Mouse (Mus musculus) lung, postnatal 0 days (tissue): ENCODE results near the gene Tmem126a. TPM values are rescaled to one million over a fixed set of nuclear protein-coding genes. Genes with fewer than 3 reads are reported as not detected.

Experiments used
- ATAC-seq: fragments of 200-750 bp; cut with Nextera tagmentation; 2 replicates; pipeline ENCODE4 v1.8.0; 2017; ENCODE audit warnings: moderate library complexity
- DNase-seq: peaks from one replicate; pipeline ENCODE4 v3.0.0-alpha.2; 2016; ENCODE audit warnings: low spot score
- H3K27ac ChIP-seq: fragments of 300-500 bp; sonication (generic); 2 replicates; pipeline ENCODE4 v1.5.1; 2014; ENCODE audit warnings: antibody characterized with exemption, mild to moderate bottlenecking, low read length, mixed read lengths
- H3K27me3 ChIP-seq: fragments of 300-500 bp; sonication (generic); replicated peaks from 2 replicates; pipeline ENCODE4 v1.6.1; 2014; ENCODE audit warnings: low read length, mixed read lengths; ENCODE audit not compliant: insufficient read depth
- H3K36me3 ChIP-seq: fragments of 300-500 bp; sonication (generic); 2 replicates; pipeline ENCODE4 v1.6.1; 2014; ENCODE audit warnings: low read length, mixed read lengths; ENCODE audit not compliant: insufficient read depth
- H3K4me1 ChIP-seq: fragments of 300-500 bp; sonication (generic); 2 replicates; pipeline ENCODE4 v1.6.1; 2014; ENCODE audit warnings: antibody characterized with exemption, low read depth, low read length, mixed read lengths; ENCODE audit not compliant: insufficient read depth
- H3K4me2 ChIP-seq: fragments of 300-500 bp; sonication (generic); replicated peaks from 2 replicates; pipeline ENCODE4 v1.6.1; 2014; ENCODE audit warnings: low read depth, mild to moderate bottlenecking, low read length, moderate library complexity, mixed read lengths
- H3K4me3 ChIP-seq: fragments of 300-500 bp; sonication (generic); 2 replicates; pipeline ENCODE4 v1.5.1; 2014; ENCODE audit warnings: low read depth, low read length
- H3K9ac ChIP-seq: fragments of 300-500 bp; sonication (generic); replicated peaks from 2 replicates; pipeline ENCODE4 v1.6.1; 2014; ENCODE audit warnings: low read depth, mild to moderate bottlenecking
- H3K9me3 ChIP-seq: fragments of 300-500 bp; sonication (generic); 2 replicates; pipeline ENCODE4 v1.6.1; 2016; ENCODE audit warnings: low read length, mixed read lengths
- CTCF ChIP-seq: IDR thresholded peaks from 2 replicates; pipeline ENCODE4 v1.5.1; 2016; ENCODE audit warnings: antibody characterized with exemption, mild to moderate bottlenecking
- EP300 ChIP-seq: IDR thresholded peaks from 2 replicates; pipeline ENCODE4 v1.6.1; 2016; ENCODE audit warnings: antibody characterized with exemption, mild to moderate bottlenecking, control low read depth
- WGBS: fragments of 180-500 bp; shearing (Covaris S2); extraction: QIAGEN DNeasy Blood & Tissue Kit; methylation state at CpG from one replicate; pipeline ENCODE4 v1.1.7; 2014; 5-methylcytosine and 5-hydroxymethylcytosine counted together
- polyA plus RNA-seq: library from polyadenylated mRNA; unstranded; fragments of >200 nt; fragmentation: Nextera tagmentation; extraction: Ambion mirVana; gene quantifications from 2 replicates; pipeline ENCODE4 v1.2.1, GENCODE M21; 2015

Gene Tmem126a
- polyA plus RNA-seq, 1 experiment from 2014 or later = 62.6 TPM

DNA sequence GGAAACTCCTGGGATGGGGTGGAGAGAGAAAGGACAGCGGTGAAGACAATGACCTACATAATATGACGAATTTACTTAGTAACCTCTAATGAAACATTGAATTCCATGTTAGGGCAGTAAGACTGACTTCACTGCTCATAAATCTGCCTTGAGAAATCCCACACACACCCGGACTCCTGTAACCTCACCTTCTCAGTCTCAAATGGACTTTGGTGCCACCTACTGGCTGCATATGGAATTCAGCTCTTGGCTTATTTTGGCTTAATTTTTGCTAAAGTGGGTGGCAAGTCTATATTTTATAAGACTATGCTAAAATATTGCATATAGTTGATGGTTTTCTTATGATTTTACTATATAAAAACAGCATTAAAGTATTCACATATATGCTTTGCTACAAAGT lies 47.1 kb downstream of the Tmem126a start:
- Histone ChIP-seq H3K4me3 (no peak overlapping the region), H3K27me3 (no peaks in the 10 kb centered on the region), H3K36me3 (no peaks in the 10 kb centered on the region), H3K4me2 (no peak overlapping the region), H3K4me1 (no peaks in the 10 kb centered on the region), H3K27ac (no peak overlapping the region), H3K9ac (no peak overlapping the region), H3K9me3 (no peaks in the 10 kb centered on the region)
- WGBS = 31% methylated on average over 3 of the region's 3 CpGs
- DNase-seq = peak; percentile 86
- TF ChIP-seq EP300 = no peak
- peak; percentile 90 for TF ChIP-seq CTCF
- peak; percentile 43 for ATAC-seq

Other genes starting within 250 kb of the Tmem126a start
- gene Ccdc83, start 191.5 kb downstream of the Tmem126a start, polyA plus RNA-seq = 0.57 and 0.64 TPM in 2 replicates
- gene Sytl2, start 155.0 kb downstream of the Tmem126a start, polyA plus RNA-seq = 7.4 and 8.0 TPM in 2 replicates
- 1.2 and 1.4 TPM in 2 replicates for gene Ccdc89, start 30.7 kb downstream of the Tmem126a start, polyA plus RNA-seq
- 23.7 and 28.7 TPM in 2 replicates for gene Crebzf, start 14.5 kb downstream of the Tmem126a start, polyA plus RNA-seq
- gene Tmem126b, start 18.8 kb upstream of the Tmem126a start, polyA plus RNA-seq = 22.3 and 22.9 TPM in 2 replicates
- gene Dlg2, start 19.4 kb upstream of the Tmem126a start, polyA plus RNA-seq = 0.23 and 0.43 TPM in 2 replicates